Mouse (Mus musculus) left cerebral cortex, postnatal 4 days (tissue): ENCODE measurements around the gene Hipk1. TPM values are rescaled to one million over a fixed set of nuclear protein-coding genes. Genes with fewer than 3 reads are reported as not detected.
A peak's percentile ranks its signal among the peaks of the same experiment; 100 is the strongest.

Experiments used
- DNase-seq: peaks from one replicate; pipeline ENCODE4 v3.0.0-alpha.2; 2022
- intact Hi-C: fragments of 180-260 bp; cut with DNase I; formaldehyde crosslinking; loops from one replicate; pipeline ENCODE4 v1.15.1; 2025
- total RNA-seq, 2 experiments: library from RNA; stranded (reverse); gene quantifications; 2 replicates each; pipeline ENCODE4 v1.2.3; 2021

The Hipk1 gene
- total RNA-seq, 2 experiments from 2014 or later = 66.7 to 69.9 TPM

- intact Hi-C loops = no loop called here
- no peak for DNase-seq
Observed at GRCm38 (mm10) chr3:103724137-103724536, 67.2 kb downstream of the Hipk1 start.

- no peak for DNase-seq
- intact Hi-C loops = no loop called here
Observed at GRCm38 (mm10) chr3:103718728-103719127, 72.6 kb downstream of the Hipk1 start.

- no peak for DNase-seq
- intact Hi-C loops = no loop called here
Observed at GRCm38 (mm10) chr3:103716774-103717760, 74.3 kb downstream of the Hipk1 start.

- intact Hi-C loops = no loop called here
- DNase-seq = peak; percentile 70
Observed at GRCm38 (mm10) chr3:103715762-103716693, 75.3 kb downstream of the Hipk1 start.

- intact Hi-C loops = no loop called here
- no peak for DNase-seq
Observed at GRCm38 (mm10) chr3:103714942-103715341, 76.4 kb downstream of the Hipk1 start.

GRCm38 (mm10) chr3:103714236-103714875 is 77.0 kb downstream of the Hipk1 start:
- intact Hi-C loops = no loop called here

GRCm38 (mm10) chr3:103712196-103712595 is 79.2 kb downstream of the Hipk1 start:
- intact Hi-C loops = no loop called here
- DNase-seq = no peak

More at GRCm38 (mm10) chr3:103714236-103714875, 77.0 kb downstream of the Hipk1 start:
- DNase-seq = peak; percentile 67

GRCm38 (mm10) chr3:103709470-103710040 is 81.8 kb downstream of the Hipk1 start:
- DNase-seq = no peak
- intact Hi-C loops = no loop called here

- no peak for DNase-seq
- intact Hi-C loops = no loop called here
Observed at GRCm38 (mm10) chr3:103705426-103705825, 85.9 kb downstream of the Hipk1 start.

GRCm38 (mm10) chr3:103704661-103705060 is 86.7 kb downstream of the Hipk1 start:
- DNase-seq = peak; percentile 49
- intact Hi-C loops = no loop called here

GRCm38 (mm10) chr3:103696388-103696925 is 94.9 kb downstream of the Hipk1 start:
- DNase-seq = no peak
- intact Hi-C loops = no loop called here

GRCm38 (mm10) chr3:103695556-103695955 is 95.8 kb downstream of the Hipk1 start:
- intact Hi-C loops = no loop called here
- DNase-seq = no peak

GRCm38 (mm10) chr3:103690506-103690905 is 100.9 kb downstream of the Hipk1 start:
- DNase-seq = no peak
- intact Hi-C loops = no loop called here

Other genes with a start within 250 kb of the Hipk1 start
- 10 to 100 TPM; 25.8 to 26.9 TPM for gene Syt6, start 216.3 kb downstream of the Hipk1 start, total RNA-seq
- 1 to 10 TPM in 1 of 2 experiments, under 1 TPM in 1; 0.18 to 1.2 TPM for gene Atg4a-ps, start 145.5 kb downstream of the Hipk1 start, total RNA-seq
- 1 to 10 TPM; 4.7 to 5.0 TPM for gene Olfml3, start 53.6 kb downstream of the Hipk1 start, total RNA-seq
- not detected for gene Gm10964, start 52.2 kb downstream of the Hipk1 start, total RNA-seq
- gene Dclre1b, start 17.9 kb upstream of the Hipk1 start, total RNA-seq = 10 to 100 TPM; 10.3 to 10.7 TPM
- 10 to 100 TPM; 14.0 to 16.7 TPM for gene Ap4b1, start 18.0 kb upstream of the Hipk1 start, total RNA-seq
- not detected for gene Gm43064, start 18.0 kb upstream of the Hipk1 start, total RNA-seq
- under 1 TPM in 1 of 2 experiments, not detected in 1; 0.76 TPM for gene Bcl2l15, start 41.0 kb upstream of the Hipk1 start, total RNA-seq
- under 1 TPM; 0.32 to 0.64 TPM for gene Ptpn22, start 68.2 kb upstream of the Hipk1 start, total RNA-seq
- 10 to 100 TPM; 27.0 to 29.2 TPM for gene Rsbn1, start 122.6 kb upstream of the Hipk1 start, total RNA-seq
- gene Phtf1, start 176.5 kb upstream of the Hipk1 start, total RNA-seq = 10 to 100 TPM; 30.6 to 35.2 TPM